ENCODE assay signal across 14 mouse cellular contexts in genomic region chr15:82905431-82906395, GRCm38 (mm10).
A peak's percentile ranks its signal among the peaks of the same experiment; 100 is the strongest.
DNase-seq lines count a peak whose midpoint lies in the region; ATAC-seq lines count a peak whose summit lies in the region.
"Had no signal": no experiment of that assay in that cellular context is flagged by ENCODE, and none has a peak within 500 bp of the region (broad histone marks: within the 10 kb centered on the region; RNA-seq: fewer than 3 reads in every experiment).

No protein-coding gene starts in this region.

- H3K9me3 ChIP-seq in intestine, embryonic 14.5 days (ENCODE audit: control insufficient read depth, low read length) = no peaks in the 10 kb centered on the region
- H3K9me3 ChIP-seq in intestine, embryonic 16.5 days (ENCODE audit: control insufficient read depth, low read length) = no peaks in the 10 kb centered on the region
- H3K9me3 ChIP-seq in midbrain, embryonic 11.5 days (ENCODE audit: control insufficient read depth, low read length) = no peaks in the 10 kb centered on the region
- H3K9me3 ChIP-seq in midbrain, embryonic 16.5 days (replicated peaks; ENCODE audit: control insufficient read depth, low read length, poor library complexity, severe bottlenecking) = no peaks in the 10 kb centered on the region
- H3K9me3 ChIP-seq: heart, embryonic 13.5 days had no signal

- H3K27me3 ChIP-seq in intestine, embryonic 14.5 days (replicated peaks; ENCODE audit: control insufficient read depth, insufficient read depth, low read length) = no peaks in the 10 kb centered on the region
- H3K27me3 ChIP-seq in intestine, embryonic 16.5 days (replicated peaks; ENCODE audit: control insufficient read depth, insufficient read depth, low read length) = no peaks in the 10 kb centered on the region
- H3K27me3 ChIP-seq in midbrain, embryonic 11.5 days (ENCODE audit: control insufficient read depth, insufficient read depth, low read length) = peaks cover 23% of the 10 kb centered on the region; the same call in 1 of the 2 replicates
- no peaks in the 10 kb centered on the region for H3K27me3 ChIP-seq in midbrain, embryonic 16.5 days (ENCODE audit: control insufficient read depth, insufficient read depth, low read depth, low read length)

- WGBS in intestine, embryonic 14.5 days = 84% methylated on average over 8 of the region's 8 CpGs
- WGBS in intestine, embryonic 16.5 days = 90% methylated on average over 8 of the region's 8 CpGs
- WGBS in midbrain, embryonic 11.5 days = 66% methylated on average over 8 of the region's 8 CpGs
- WGBS in midbrain, embryonic 16.5 days = 66% methylated on average over 8 of the region's 8 CpGs

- peak; percentile 49 for DNase-seq in intestine, embryonic 14.5 days (ENCODE audit: low spot score)
- peak; percentile 80 for DNase-seq in midbrain, embryonic 11.5 days (ENCODE audit: low spot score, missing footprints)
- DNase-seq in gonadal fat pad, adult 2 months (ENCODE audit: low read depth) = peak; percentile 73
- peak; percentile 58 for DNase-seq in lung, postnatal 36 days
- DNase-seq in left cerebral cortex, postnatal 4 days = no peak
- DNase-seq: cerebellum, adult 11 months; kidney, postnatal 10 days; spleen, adult 18-20 months had no signal

- no peak for ATAC-seq in intestine, embryonic 14.5 days (replicated peaks; ENCODE audit: low FRiP score, low TSS enrichment, low read depth)
- no peak for ATAC-seq in intestine, embryonic 16.5 days
- no peak for ATAC-seq in midbrain, embryonic 11.5 days (ENCODE audit: low FRiP score)
- no peak for ATAC-seq in midbrain, embryonic 16.5 days
- ATAC-seq: activated CD4-positive, CD25-positive, alpha-beta regulatory T cell, adult 4 months had no signal

- intact Hi-C loops in left cerebral cortex, postnatal 4 days (cut with DNase I) = loop anchor here (10.0 kb wide), 1 partner anchor 129 kb away; the partner anchor contains the start of gene Nfam1

- H3K4me3 ChIP-seq in intestine, embryonic 14.5 days (ENCODE audit: low read depth, low read length) = no peak overlapping the region
- H3K4me3 ChIP-seq in intestine, embryonic 16.5 days (ENCODE audit: low read length) = no peak overlapping the region
- no peak overlapping the region for H3K4me3 ChIP-seq in midbrain, embryonic 11.5 days (ENCODE audit: low read depth, low read length)
- no peak overlapping the region for H3K4me3 ChIP-seq in midbrain, embryonic 16.5 days (ENCODE audit: low read depth, low read length)
- H3K4me3 ChIP-seq: heart, embryonic 13.5 days; left cerebral cortex, adult 2 months had no signal

- no peak overlapping the region for H3K27ac ChIP-seq in intestine, embryonic 14.5 days (ENCODE audit: low read depth)
- no peak overlapping the region for H3K27ac ChIP-seq in intestine, embryonic 16.5 days (ENCODE audit: low read length)
- no peak overlapping the region for H3K27ac ChIP-seq in midbrain, embryonic 11.5 days (ENCODE audit: low read depth, low read length)
- H3K27ac ChIP-seq in midbrain, embryonic 16.5 days (ENCODE audit: low read length) = no peak overlapping the region
- H3K27ac ChIP-seq: heart, embryonic 13.5 days; left cerebral cortex, adult 2 months; macrophage had no signal

- H3K36me3 ChIP-seq in intestine, embryonic 14.5 days (ENCODE audit: control insufficient read depth, insufficient read depth, low read length) = no peaks in the 10 kb centered on the region
- no peaks in the 10 kb centered on the region for H3K36me3 ChIP-seq in intestine, embryonic 16.5 days (ENCODE audit: control insufficient read depth, insufficient read depth, low read length)
- no peaks in the 10 kb centered on the region for H3K36me3 ChIP-seq in midbrain, embryonic 11.5 days (ENCODE audit: control insufficient read depth, insufficient read depth, low read length)
- no peaks in the 10 kb centered on the region for H3K36me3 ChIP-seq in midbrain, embryonic 16.5 days (ENCODE audit: control insufficient read depth, insufficient read depth, low read length)
- H3K36me3 ChIP-seq: heart, embryonic 13.5 days had no signal

- H3K9ac ChIP-seq in intestine, embryonic 14.5 days (ENCODE audit: low read length) = no peak overlapping the region
- H3K9ac ChIP-seq in intestine, embryonic 16.5 days (ENCODE audit: low read depth, low read length) = no peak overlapping the region
- H3K9ac ChIP-seq in midbrain, embryonic 11.5 days (ENCODE audit: low read length) = no peak overlapping the region
- H3K9ac ChIP-seq in midbrain, embryonic 16.5 days (ENCODE audit: low read depth, low read length) = no peak overlapping the region
- H3K9ac ChIP-seq: heart, embryonic 13.5 days had no signal

- no peak overlapping the region for H3K4me2 ChIP-seq in intestine, embryonic 14.5 days (ENCODE audit: low read length)
- no peak overlapping the region for H3K4me2 ChIP-seq in intestine, embryonic 16.5 days (ENCODE audit: low read depth, low read length)
- H3K4me2 ChIP-seq in midbrain, embryonic 11.5 days = no peak overlapping the region
- no peak overlapping the region for H3K4me2 ChIP-seq in midbrain, embryonic 16.5 days (ENCODE audit: low read length)
- H3K4me2 ChIP-seq: heart, embryonic 13.5 days had no signal

- peaks cover 13% of the 10 kb centered on the region for H3K4me1 ChIP-seq in intestine, embryonic 14.5 days (replicated peaks; ENCODE audit: control insufficient read depth, insufficient read depth, low read length)
- peaks cover 12% of the 10 kb centered on the region for H3K4me1 ChIP-seq in intestine, embryonic 16.5 days (ENCODE audit: control insufficient read depth, insufficient read depth, low read length)
- peaks cover 62% of the 10 kb centered on the region for H3K4me1 ChIP-seq in midbrain, embryonic 11.5 days (ENCODE audit: control insufficient read depth, insufficient read depth, low read length)
- peaks cover 33% of the 10 kb centered on the region for H3K4me1 ChIP-seq in midbrain, embryonic 16.5 days (ENCODE audit: control insufficient read depth, insufficient read depth, low read length)
